Mouse (Mus musculus): Measurements from ENCODE around the gene Nynrin. TPM values are rescaled to one million over a fixed set of nuclear protein-coding genes. Genes with fewer than 3 reads are reported as not detected.

The Nynrin gene
- polyA plus RNA-seq, 1 experiment from 2014 or later, result 4.2 TPM

DNA sequence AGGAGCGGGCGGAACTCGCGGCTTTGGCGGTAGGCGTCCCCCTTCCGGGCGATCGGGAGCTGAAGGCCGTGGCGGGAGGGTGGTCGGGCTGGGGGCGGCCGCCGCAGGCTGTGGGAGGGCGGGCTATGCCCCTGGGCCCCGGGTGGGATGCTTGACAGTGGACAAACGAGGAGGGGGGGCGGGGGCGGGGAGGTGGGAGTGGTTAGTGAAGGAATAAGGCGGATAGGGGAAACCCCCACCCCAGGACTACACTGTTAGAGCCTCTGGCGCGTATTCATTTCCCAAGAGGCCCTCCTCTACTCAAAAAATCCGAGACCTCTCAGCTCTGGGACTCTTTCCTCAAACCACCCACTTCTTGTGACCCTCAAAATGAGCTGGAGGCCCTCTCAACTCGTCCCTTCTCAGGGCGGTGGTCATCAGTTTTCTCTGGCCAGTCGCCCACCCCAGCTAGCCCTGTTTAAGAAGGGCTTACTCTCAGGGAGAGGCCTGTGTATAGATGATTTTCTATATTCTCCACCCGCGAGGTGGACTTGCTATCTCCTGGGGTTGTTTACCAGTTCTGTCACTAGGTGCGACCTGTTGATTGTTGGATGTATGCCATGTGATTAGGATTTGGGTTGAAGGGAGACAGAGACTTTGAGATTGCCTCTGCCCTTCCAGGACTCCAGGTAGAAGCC is 31.4 kb downstream of the Nynrin start:
- WGBS, result 2% methylated on average over 20 of the region's 30 CpGs
- Histone ChIP-seq H3K4me1 (ENCODE audit: insufficient read depth, low read depth, low read length) (peaks cover 16% of the 10 kb centered on the region; the same call in 1 of the 2 replicates), H3K4me2 (replicated peaks; ENCODE audit: low read depth, low read length) (peak overlapping the region; percentile 74), H3K27ac (ENCODE audit: low read length) (peak overlapping the region; percentile 98), H3K36me3 (ENCODE audit: insufficient read depth, low read length) (peaks cover 22% of the 10 kb centered on the region; the same call in 1 of the 2 replicates), H3K4me3 (ENCODE audit: low read depth, low read length) (peak overlapping the region; percentile 85), H3K9ac (replicated peaks; ENCODE audit: low read depth) (peak overlapping the region; percentile 92), H3K27me3 (replicated peaks; ENCODE audit: insufficient read depth, low read length) (no peaks in the 10 kb centered on the region), H3K9me3 (ENCODE audit: low read length) (no peaks in the 10 kb centered on the region)
- ATAC-seq (peak; percentile 54), DNase-seq (ENCODE audit: low spot score) (peak; percentile 77)
- peak; percentile 0; the same call in 1 of the 2 replicates for TF ChIP-seq CTCF (IDR thresholded peaks at IDR 0.05)
- no peak for TF ChIP-seq EP300 (IDR thresholded peaks at IDR 0.05)

DNA sequence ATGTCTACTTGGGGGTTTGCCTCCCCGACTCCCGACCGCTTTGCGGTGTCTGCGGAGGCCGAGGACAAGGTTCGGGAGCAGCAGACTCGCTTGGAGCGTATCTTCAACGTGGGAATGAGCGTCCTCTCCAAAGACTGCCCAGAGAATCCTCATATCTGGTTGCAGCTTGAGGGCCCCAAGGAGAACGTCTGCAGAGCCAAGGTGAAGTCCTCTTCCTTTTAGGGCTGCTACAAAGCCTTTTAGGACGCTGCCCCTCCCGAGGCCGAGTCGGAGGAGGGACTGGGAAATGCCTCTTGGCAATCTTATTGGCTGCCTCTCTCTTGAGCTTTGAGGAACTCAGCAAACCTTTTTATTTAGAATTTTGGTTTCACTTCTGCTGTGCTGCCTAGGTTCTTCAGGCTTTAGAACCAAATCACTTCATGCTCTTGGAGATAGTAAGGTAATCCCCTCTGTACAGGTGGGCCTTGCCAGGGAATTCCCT is 32.0 kb downstream of the Nynrin start:
- Histone ChIP-seq H3K4me3 (ENCODE audit: low read depth, low read length) (peak overlapping the region; percentile 85), H3K4me2 (replicated peaks; ENCODE audit: low read depth, low read length) (peak overlapping the region; percentile 74), H3K27ac (ENCODE audit: low read length) (peak overlapping the region; percentile 98), H3K9ac (replicated peaks; ENCODE audit: low read depth) (peak overlapping the region; percentile 92), H3K36me3 (ENCODE audit: insufficient read depth, low read length) (peaks cover 23% of the 10 kb centered on the region; the same call in 1 of the 2 replicates), H3K4me1 (ENCODE audit: insufficient read depth, low read depth, low read length) (peaks cover 16% of the 10 kb centered on the region; the same call in 1 of the 2 replicates), H3K27me3 (replicated peaks; ENCODE audit: insufficient read depth, low read length) (no peaks in the 10 kb centered on the region), H3K9me3 (ENCODE audit: low read length) (no peaks in the 10 kb centered on the region)
- ATAC-seq, result no peak
- DNase-seq (ENCODE audit: low spot score), result peak; percentile 88
- no peak for TF ChIP-seq EP300 (IDR thresholded peaks at IDR 0.05)
- no peak for TF ChIP-seq CTCF (IDR thresholded peaks at IDR 0.05)
- WGBS, result 2% methylated on average over 16 of the region's 16 CpGs

DNA sequence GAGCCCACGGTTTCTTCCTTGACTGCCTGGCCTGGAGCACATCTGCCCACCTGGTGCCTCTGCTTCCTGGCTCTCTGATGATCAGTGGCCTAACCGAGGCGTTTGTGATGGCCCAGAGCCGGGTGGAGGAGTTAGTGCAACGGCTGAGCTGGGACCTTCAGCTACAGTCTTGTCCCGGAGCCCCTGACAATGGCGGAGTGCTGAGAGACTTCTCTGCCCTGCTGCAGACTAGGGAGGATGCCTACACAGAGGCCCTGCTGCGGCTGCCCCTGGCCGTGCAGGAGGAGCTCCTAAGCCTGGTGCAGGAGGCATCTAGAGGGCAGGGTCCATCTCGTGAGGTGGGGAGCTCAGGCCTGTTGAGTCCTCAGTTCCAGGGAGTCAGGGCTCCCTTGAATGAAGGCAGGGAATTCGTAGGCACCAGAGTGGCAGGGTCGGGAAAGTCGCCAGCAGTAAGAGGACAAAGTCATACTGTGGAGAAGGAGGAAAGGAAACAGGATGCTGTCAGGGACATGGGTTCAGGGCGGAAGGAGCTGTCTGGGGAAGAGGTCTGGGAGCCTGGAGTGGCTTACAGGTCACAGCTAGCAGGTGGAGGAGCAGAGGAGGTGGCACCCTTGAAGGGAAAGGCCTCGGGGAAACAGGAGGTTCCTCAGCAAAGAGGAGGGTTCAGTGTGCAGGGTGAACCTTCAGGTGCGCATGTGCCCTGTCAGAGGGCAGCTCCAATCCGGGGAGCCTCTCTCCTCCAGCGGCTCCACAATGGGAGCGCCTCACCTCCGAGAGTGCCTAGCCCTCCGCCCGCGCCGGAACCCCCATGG is 33.0 kb downstream of the Nynrin start:
- WGBS, result 67% methylated on average over 24 of the region's 24 CpGs
- Histone ChIP-seq H3K9me3 (ENCODE audit: low read length) (no peaks in the 10 kb centered on the region), H3K27me3 (replicated peaks; ENCODE audit: insufficient read depth, low read length) (no peaks in the 10 kb centered on the region), H3K9ac (replicated peaks; ENCODE audit: low read depth) (no peak overlapping the region), H3K4me1 (ENCODE audit: insufficient read depth, low read depth, low read length) (peaks cover 16% of the 10 kb centered on the region; the same call in 1 of the 2 replicates), H3K4me2 (replicated peaks; ENCODE audit: low read depth, low read length) (peak overlapping the region; percentile 74), H3K27ac (ENCODE audit: low read length) (no peak overlapping the region), H3K36me3 (ENCODE audit: insufficient read depth, low read length) (peaks cover 23% of the 10 kb centered on the region; the same call in 1 of the 2 replicates), H3K4me3 (ENCODE audit: low read depth, low read length) (0 out of 2 replicates have a peak overlapping the region, but pooled peaks have one; percentile 85)
- ATAC-seq (no peak), DNase-seq (ENCODE audit: low spot score) (no peak)
- TF ChIP-seq CTCF (IDR thresholded peaks at IDR 0.05) (no peak), EP300 (IDR thresholded peaks at IDR 0.05) (no peak)

DNA sequence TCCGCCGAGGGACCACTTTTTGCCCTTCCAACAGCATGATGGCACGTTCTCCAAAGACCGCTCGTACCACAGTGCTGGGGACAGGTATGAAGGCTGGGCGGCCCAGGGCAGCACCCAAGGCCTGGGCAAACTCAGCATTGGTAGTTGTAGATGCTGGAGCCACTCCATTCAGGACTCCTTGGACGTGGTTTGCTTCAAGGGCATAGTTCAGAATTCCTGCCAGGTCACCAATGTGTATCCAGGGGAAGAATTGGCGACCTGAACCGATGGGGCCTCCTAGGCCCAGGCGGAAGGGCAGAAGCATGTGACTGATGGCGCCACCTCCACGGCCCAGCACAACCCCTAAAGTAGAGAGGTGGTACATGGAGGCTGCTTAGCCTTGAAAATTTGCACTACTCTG is 43.9 kb downstream of the Nynrin start:
- Histone ChIP-seq H3K9ac (replicated peaks; ENCODE audit: low read depth) (no peak overlapping the region), H3K27me3 (replicated peaks; ENCODE audit: insufficient read depth, low read length) (no peaks in the 10 kb centered on the region), H3K4me1 (ENCODE audit: insufficient read depth, low read depth, low read length) (no peaks in the 10 kb centered on the region), H3K9me3 (ENCODE audit: low read length) (no peaks in the 10 kb centered on the region), H3K4me3 (ENCODE audit: low read depth, low read length) (no peak overlapping the region), H3K36me3 (ENCODE audit: insufficient read depth, low read length) (peaks cover 22% of the 10 kb centered on the region), H3K4me2 (replicated peaks; ENCODE audit: low read depth, low read length) (no peak overlapping the region), H3K27ac (ENCODE audit: low read length) (no peak overlapping the region)
- WGBS, result 89% methylated on average over 12 of the region's 12 CpGs
- no peak for DNase-seq (ENCODE audit: low spot score)
- TF ChIP-seq CTCF (IDR thresholded peaks at IDR 0.05), result no peak
- TF ChIP-seq EP300 (IDR thresholded peaks at IDR 0.05), result no peak
- ATAC-seq, result no peak

DNA sequence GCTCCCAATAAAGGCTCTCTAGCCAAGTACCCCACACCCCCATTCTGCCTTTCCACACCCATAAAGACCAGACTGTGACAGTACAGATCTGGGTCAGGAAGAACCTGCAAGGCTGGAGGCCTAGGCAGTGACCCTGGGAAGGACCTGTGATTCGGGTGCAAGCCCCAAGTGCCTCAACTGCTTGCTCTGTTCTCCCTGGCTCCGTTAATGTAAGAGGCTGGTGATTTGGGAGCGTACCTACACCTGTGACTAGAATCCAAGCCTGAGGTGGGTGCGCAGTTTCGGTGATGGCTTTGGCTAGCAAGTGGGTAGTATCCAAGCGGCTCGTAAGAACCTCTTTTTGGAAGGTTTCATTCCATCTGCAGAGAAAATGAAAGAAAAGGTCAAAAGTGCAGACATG is 45.1 kb downstream of the Nynrin start:
- DNase-seq (ENCODE audit: low spot score) (no peak), ATAC-seq (no peak)
- 90% methylated on average over 7 of the region's 7 CpGs for WGBS
- H3K4me2 ChIP-seq (replicated peaks; ENCODE audit: low read depth, low read length), result no peak overlapping the region
- TF ChIP-seq CTCF (IDR thresholded peaks at IDR 0.05) (no peak), EP300 (IDR thresholded peaks at IDR 0.05) (no peak)
- H3K36me3 ChIP-seq (ENCODE audit: insufficient read depth, low read length), result peaks cover 18% of the 10 kb centered on the region
- H3K27me3 ChIP-seq (replicated peaks; ENCODE audit: insufficient read depth, low read length), result no peaks in the 10 kb centered on the region
- no peak overlapping the region for H3K4me3 ChIP-seq (ENCODE audit: low read depth, low read length)
- no peaks in the 10 kb centered on the region for H3K4me1 ChIP-seq (ENCODE audit: insufficient read depth, low read depth, low read length)
- no peak overlapping the region for H3K9ac ChIP-seq (replicated peaks; ENCODE audit: low read depth)
- H3K9me3 ChIP-seq (ENCODE audit: low read length), result no peaks in the 10 kb centered on the region
- H3K27ac ChIP-seq (ENCODE audit: low read length), result no peak overlapping the region

Data from lung, postnatal 0 days (tissue).